Mouse (Mus musculus): ENCODE results near the gene Gm7075. TPM values are rescaled to one million over a fixed set of nuclear protein-coding genes. Genes with fewer than 3 reads are reported as not detected.
"Not testable (repeated sequence)": the region's sequence is repeated elsewhere in the genome, so short reads cannot be mapped to it uniquely, and the experiment has no call there.

Gm7075 gene
- polyA plus RNA-seq, 1 experiment: not detected

- 90% methylated on average over 10 of the region's 10 CpGs for WGBS
Observed at GRCm38 (mm10) chr10:63396963-63397362, 24.6 kb downstream of the Gm7075 start.

GRCm38 (mm10) chr10:63388948-63389347 is 32.6 kb downstream of the Gm7075 start:
- 58% methylated on average over 4 of the region's 4 CpGs for WGBS
- Histone ChIP-seq H3K4me3 (ENCODE audit: low read depth, low read length) (no peak overlapping the region), H3K27ac (ENCODE audit: insufficient read depth, low read depth, low read length) (no peak overlapping the region), H3K36me3 (ENCODE audit: control insufficient read depth, insufficient read depth, low read length) (no peaks in the 10 kb centered on the region), H3K27me3 (ENCODE audit: control insufficient read depth, insufficient read depth, low read length) (no peaks in the 10 kb centered on the region), H3K4me1 (ENCODE audit: control insufficient read depth, insufficient read depth, insufficient read length, low read length) (no peaks in the 10 kb centered on the region)
- no peak for TF ChIP-seq POLR2A (IDR thresholded peaks at IDR 0.05; ENCODE audit: low read depth, low read length)
- no peak for TF ChIP-seq CTCF (IDR thresholded peaks at IDR 0.05; ENCODE audit: extremely low read depth, insufficient read length, insufficient replicate concordance, low read depth, low read length)

More at GRCm38 (mm10) chr10:63396963-63397362, 24.6 kb downstream of the Gm7075 start:
- TF ChIP-seq CTCF (IDR thresholded peaks at IDR 0.05; ENCODE audit: extremely low read depth, insufficient read length, insufficient replicate concordance, low read depth, low read length): no peak
- TF ChIP-seq POLR2A (IDR thresholded peaks at IDR 0.05; ENCODE audit: low read depth, low read length): no peak
- H3K27me3 ChIP-seq (ENCODE audit: control insufficient read depth, insufficient read depth, low read length): no peaks in the 10 kb centered on the region
- H3K4me1 ChIP-seq (ENCODE audit: control insufficient read depth, insufficient read depth, insufficient read length, low read length): no peaks in the 10 kb centered on the region
- no peak overlapping the region for H3K27ac ChIP-seq (ENCODE audit: insufficient read depth, low read depth, low read length)
- H3K4me3 ChIP-seq (ENCODE audit: low read depth, low read length): no peak overlapping the region
- H3K36me3 ChIP-seq (ENCODE audit: control insufficient read depth, insufficient read depth, low read length): 0 out of 2 replicates have a peak, but pooled peaks cover 2% of the 10 kb centered on the region

GRCm38 (mm10) chr10:63386991-63387390 is 34.6 kb downstream of the Gm7075 start:
- WGBS: 3% methylated on average over 10 of the region's 10 CpGs
- TF ChIP-seq POLR2A (IDR thresholded peaks at IDR 0.05; ENCODE audit: low read depth, low read length): no peak
- no peak for TF ChIP-seq CTCF (IDR thresholded peaks at IDR 0.05; ENCODE audit: extremely low read depth, insufficient read length, insufficient replicate concordance, low read depth, low read length)
- Histone ChIP-seq H3K4me3 (ENCODE audit: low read depth, low read length) (peak overlapping the region; percentile 87), H3K36me3 (ENCODE audit: control insufficient read depth, insufficient read depth, low read length) (no peaks in the 10 kb centered on the region), H3K4me1 (ENCODE audit: control insufficient read depth, insufficient read depth, insufficient read length, low read length) (no peaks in the 10 kb centered on the region), H3K27me3 (ENCODE audit: control insufficient read depth, insufficient read depth, low read length) (no peaks in the 10 kb centered on the region), H3K27ac (ENCODE audit: insufficient read depth, low read depth, low read length) (no peak overlapping the region)

GRCm38 (mm10) chr10:63386444-63386843 is 35.1 kb downstream of the Gm7075 start:
- H3K27ac ChIP-seq (ENCODE audit: insufficient read depth, low read depth, low read length): 0 out of 2 replicates have a peak overlapping the region, but pooled peaks have one; percentile 28
- H3K36me3 ChIP-seq (ENCODE audit: control insufficient read depth, insufficient read depth, low read length): no peaks in the 10 kb centered on the region
- H3K4me3 ChIP-seq (ENCODE audit: low read depth, low read length): peak overlapping the region; percentile 87
- under 1% methylated on average over 19 of the region's 19 CpGs for WGBS
- H3K4me1 ChIP-seq (ENCODE audit: control insufficient read depth, insufficient read depth, insufficient read length, low read length): no peaks in the 10 kb centered on the region
- no peaks in the 10 kb centered on the region for H3K27me3 ChIP-seq (ENCODE audit: control insufficient read depth, insufficient read depth, low read length)
- TF ChIP-seq CTCF (IDR thresholded peaks at IDR 0.05; ENCODE audit: extremely low read depth, insufficient read length, insufficient replicate concordance, low read depth, low read length): peak; percentile 22; the same call in 1 of the 2 replicates
- TF ChIP-seq POLR2A (IDR thresholded peaks at IDR 0.05; ENCODE audit: low read depth, low read length): peak; percentile 81; the same call in 1 of the 2 replicates

GRCm38 (mm10) chr10:63385897-63386296 is 35.7 kb downstream of the Gm7075 start:
- peak overlapping the region; percentile 87; the same call in 1 of the 2 replicates for H3K4me3 ChIP-seq (ENCODE audit: low read depth, low read length)

GRCm38 (mm10) chr10:63382372-63383279 is 39.0 kb downstream of the Gm7075 start, which contains the start of gene Dnajc12:
Gene Dnajc12, plus strand, starts transcription at chr10:63382443.
- peak within 1 kb of the TSS; percentile 67 for H3K4me3 ChIP-seq (ENCODE audit: low read depth, low read length)
- H3K27me3 ChIP-seq (ENCODE audit: control insufficient read depth, insufficient read depth, low read length): no peaks in the 10 kb centered on the region
- peak within 1 kb of the TSS; percentile 14; the same call in 1 of the 2 replicates for H3K27ac ChIP-seq (ENCODE audit: insufficient read depth, low read depth, low read length)
- peak; percentile 80; the same call in 1 of the 2 replicates for TF ChIP-seq CTCF (IDR thresholded peaks at IDR 0.05; ENCODE audit: extremely low read depth, insufficient read length, insufficient replicate concordance, low read depth, low read length)
- TF ChIP-seq POLR2A (IDR thresholded peaks at IDR 0.05; ENCODE audit: low read depth, low read length): peak; percentile 79
- no peaks in the 10 kb centered on the region for H3K4me1 ChIP-seq (ENCODE audit: control insufficient read depth, insufficient read depth, insufficient read length, low read length)
- under 1% methylated on average over 28 of the region's 28 CpGs for WGBS
- H3K36me3 ChIP-seq (ENCODE audit: control insufficient read depth, insufficient read depth, low read length): no peaks in the 10 kb centered on the region

More at GRCm38 (mm10) chr10:63385897-63386296, 35.7 kb downstream of the Gm7075 start:
- H3K36me3 ChIP-seq (ENCODE audit: control insufficient read depth, insufficient read depth, low read length); H3K4me1 ChIP-seq (ENCODE audit: control insufficient read depth, insufficient read depth, insufficient read length, low read length); H3K27ac ChIP-seq (ENCODE audit: insufficient read depth, low read depth, low read length); H3K27me3 ChIP-seq (ENCODE audit: control insufficient read depth, insufficient read depth, low read length): not testable (repeated sequence)
- WGBS: 14% methylated on average over 5 of the region's 5 CpGs

All from small intestine, adult 2 months (tissue).